Mouse (Mus musculus): ENCODE measurements around the gene E130116L18Rik.

GRCm38 (mm10) chr5:25179936-25180488 is 42.9 kb downstream of the E130116L18Rik start:
- TF ChIP-seq CTCF (IDR thresholded peaks at IDR 0.05; ENCODE audit: borderline replicate concordance, extremely low read depth, insufficient read depth, insufficient read length) (no peak), POLR2A (IDR thresholded peaks at IDR 0.05; ENCODE audit: borderline replicate concordance, extremely low read depth, insufficient read depth, insufficient read length, poor library complexity, severe bottlenecking) (no peak)
